Mouse (Mus musculus): ENCODE data around the gene Osbpl2. TPM values are rescaled to one million over a fixed set of nuclear protein-coding genes. Genes with fewer than 3 reads are reported as not detected.

Osbpl2 gene
- total and polyA plus RNA-seq, 3 experiments = 11.4 to 15.6 (median 12.8) TPM

GRCm38 (mm10) chr2:180103151-180103977, 15.7 kb upstream of the Osbpl2 start:
- H3K79me2 ChIP-seq (replicated peaks; ENCODE audit: control insufficient read depth, extremely low read depth, insufficient read depth, poor library complexity, severe bottlenecking) = no peaks in the 10 kb centered on the region
- TF ChIP-seq IRF4 (IDR thresholded peaks at IDR 0.05; ENCODE audit: low read depth, low read length) (no peak), CHD2 (IDR thresholded peaks at IDR 0.05; ENCODE audit: low read length) (no peak), BHLHE40 (IDR thresholded peaks at IDR 0.05; ENCODE audit: low read depth, low read length) (no peak), PAX5 (IDR thresholded peaks at IDR 0.05; ENCODE audit: low read length) (no peak), POLR2A (IDR thresholded peaks at IDR 0.05; ENCODE audit: low read depth, low read length) (no peak), KAT2A (IDR thresholded peaks at IDR 0.05; ENCODE audit: insufficient replicate concordance, low read length) (no peak), UBTF (IDR thresholded peaks at IDR 0.05; ENCODE audit: low read depth, low read length) (no peak), ZNF384 (IDR thresholded peaks at IDR 0.05; ENCODE audit: low read depth, low read length) (no peak), USF2 (conservative IDR thresholded peaks at IDR 0.05; ENCODE audit: low read depth, low read length) (no peak), CTCF (conservative IDR thresholded peaks at IDR 0.05 in 1 of 2, IDR thresholded peaks at IDR 0.05 in 1 of 2; ENCODE audit: low read depth in 2 of 2, low read length in 2 of 2) (no peak), RCOR1 (conservative IDR thresholded peaks at IDR 0.05; ENCODE audit: low read depth, low read length) (no peak), SMC3 (IDR thresholded peaks at IDR 0.05; ENCODE audit: low read depth, low read length) (no peak), EP300 (IDR thresholded peaks at IDR 0.05; ENCODE audit: low read length) (no peak), TBP (conservative IDR thresholded peaks at IDR 0.05; ENCODE audit: low read depth, low read length) (no peak), NRF1 (IDR thresholded peaks at IDR 0.05; ENCODE audit: low read depth, low read length) (no peak), MAFK (IDR thresholded peaks at IDR 0.05; ENCODE audit: insufficient replicate concordance, low read length) (no peak), POLR2AphosphoS2 (IDR thresholded peaks at IDR 0.05; ENCODE audit: low read depth, low read length) (no peak), MAX (IDR thresholded peaks at IDR 0.05; ENCODE audit: low read length) (no peak), CHD1 (IDR thresholded peaks at IDR 0.05; ENCODE audit: low read depth, low read length) (no peak)
- in situ Hi-C loops (cut with MboI; ENCODE audit: low pct_ligation_motif_present, low pct_unique_long_range_greater_than_20kb, low sequenced_read_pairs) (no loop called here), dilution Hi-C loops (cut with MboI; ENCODE audit: extremely low pct_ligation_motif_present, extremely low pct_unique_long_range_greater_than_20kb, low sequenced_read_pairs) (no loop called here)
- no peak overlapping the region for H3K27ac ChIP-seq (ENCODE audit: insufficient read depth, low read depth)
- no peaks in the 10 kb centered on the region for H3K36me3 ChIP-seq (replicated peaks in 1 of 2; ENCODE audit: control insufficient read depth in 1 of 2, insufficient read depth in 1 of 2, low read length in 1 of 2)
- peaks cover 7% of the 10 kb centered on the region for H3K9me3 ChIP-seq (replicated peaks; ENCODE audit: low read length)
- H3K4me3 ChIP-seq (replicated peaks in 1 of 3; ENCODE audit: low read depth in 2 of 3, low read length in 2 of 3, poor library complexity in 1 of 3) = no peak overlapping the region
- peaks cover 79% of the 10 kb centered on the region for H3K27me3 ChIP-seq (replicated peaks)
- H3K9ac ChIP-seq (ENCODE audit: insufficient read depth, low read depth) = no peak overlapping the region
- H3K4me1 ChIP-seq (ENCODE audit: control insufficient read depth in 1 of 2, insufficient read depth in 2 of 2) = peaks cover 12 to 18% of the 10 kb centered on the region in 2 experiments
- DNase-seq (ENCODE audit: extremely low read depth) = no peak
- peak overlapping the region; percentile 65; the same call in 1 of the 2 replicates for H3K4me2 ChIP-seq (ENCODE audit: insufficient read depth, low read depth, poor library complexity, severe bottlenecking)

GRCm38 (mm10) chr2:180103978-180104658, 15.0 kb upstream of the Osbpl2 start, which contains the start of gene Hrh3:
TSS of gene Hrh3 (minus strand) at chr2:180104488.
- peaks cover 12 to 13% of the 10 kb centered on the region in 2 experiments for H3K4me1 ChIP-seq (ENCODE audit: control insufficient read depth in 1 of 2, insufficient read depth in 2 of 2)
- TF ChIP-seq UBTF (IDR thresholded peaks at IDR 0.05; ENCODE audit: low read depth, low read length) = no peak
- TF ChIP-seq NRF1 (IDR thresholded peaks at IDR 0.05; ENCODE audit: low read depth, low read length) = no peak
- 0 out of 2 replicates have a peak, but pooled peaks have one; percentile 37 for TF ChIP-seq MXI1 (IDR thresholded peaks at IDR 0.05; ENCODE audit: low read depth, low read length)
- peak; percentile 44; the same call in 1 of the 2 replicates for TF ChIP-seq SIN3A (IDR thresholded peaks at IDR 0.05; ENCODE audit: low read length)
- no peak within 1 kb of the TSS for H3K4me3 ChIP-seq (replicated peaks in 1 of 3; ENCODE audit: low read depth in 2 of 3, low read length in 2 of 3, poor library complexity in 1 of 3)
- H3K36me3 ChIP-seq (replicated peaks in 1 of 2; ENCODE audit: control insufficient read depth in 1 of 2, insufficient read depth in 1 of 2, low read length in 1 of 2) = no peaks in the 10 kb centered on the region
- no peaks in the 10 kb centered on the region for H3K79me2 ChIP-seq (replicated peaks; ENCODE audit: control insufficient read depth, extremely low read depth, insufficient read depth, poor library complexity, severe bottlenecking)
- H3K27me3 ChIP-seq (replicated peaks) = peaks cover 79% of the 10 kb centered on the region
- dilution Hi-C loops (cut with MboI; ENCODE audit: extremely low pct_ligation_motif_present, extremely low pct_unique_long_range_greater_than_20kb, low sequenced_read_pairs) = no loop called here
- peaks cover 7% of the 10 kb centered on the region for H3K9me3 ChIP-seq (replicated peaks; ENCODE audit: low read length)
- H3K4me2 ChIP-seq (ENCODE audit: insufficient read depth, low read depth, poor library complexity, severe bottlenecking) = peak within 1 kb of the TSS; percentile 65
- no peak within 1 kb of the TSS for H3K27ac ChIP-seq (ENCODE audit: insufficient read depth, low read depth)
- no peak within 1 kb of the TSS for H3K9ac ChIP-seq (ENCODE audit: insufficient read depth, low read depth)
- DNase-seq (ENCODE audit: extremely low read depth) = no peak
- in situ Hi-C loops (cut with MboI; ENCODE audit: low pct_ligation_motif_present, low pct_unique_long_range_greater_than_20kb, low sequenced_read_pairs) = no loop called here

All from CH12.LX (cell line).